Mouse (Mus musculus): ENCODE measurements around the gene Gm853.

Gm853 gene

GRCm38 (mm10) chr4:130213857-130214256 lies 8.3 kb downstream of the Gm853 start:
- no peak for DNase-seq (ENCODE audit: low read depth, low spot score)

GRCm38 (mm10) chr4:130213197-130213596 lies 9.0 kb downstream of the Gm853 start:
- DNase-seq (ENCODE audit: low read depth, low spot score): no peak

- DNase-seq (ENCODE audit: low read depth, low spot score): no peak
These were observed 9.8 kb downstream of the Gm853 start for GRCm38 (mm10) chr4:130212421-130212820.

GRCm38 (mm10) chr4:130211870-130212269 lies 10.3 kb downstream of the Gm853 start:
- DNase-seq (ENCODE audit: low read depth, low spot score): no peak

- peak; percentile 53 for DNase-seq (ENCODE audit: low read depth, low spot score)
These were observed 23.2 kb downstream of the Gm853 start for GRCm38 (mm10) chr4:130198694-130199670.

- no peak for DNase-seq (ENCODE audit: low read depth, low spot score)
These were observed 25.7 kb downstream of the Gm853 start for GRCm38 (mm10) chr4:130196542-130196941.

- DNase-seq (ENCODE audit: low read depth, low spot score): no peak
These were observed 26.3 kb downstream of the Gm853 start for GRCm38 (mm10) chr4:130195924-130196323.

GRCm38 (mm10) chr4:130192266-130192665 lies 29.9 kb downstream of the Gm853 start:
- DNase-seq (ENCODE audit: low read depth, low spot score): no peak

GRCm38 (mm10) chr4:130189606-130190005 lies 32.6 kb downstream of the Gm853 start:
- DNase-seq (ENCODE audit: low read depth, low spot score): no peak

- DNase-seq (ENCODE audit: low read depth, low spot score): peak; percentile 70
These were observed 33.3 kb downstream of the Gm853 start for GRCm38 (mm10) chr4:130188806-130189297.

GRCm38 (mm10) chr4:130186891-130187290 lies 35.3 kb downstream of the Gm853 start:
- no peak for DNase-seq (ENCODE audit: low read depth, low spot score)

- no peak for DNase-seq (ENCODE audit: low read depth, low spot score)
These were observed 35.8 kb downstream of the Gm853 start for GRCm38 (mm10) chr4:130186450-130186849.

GRCm38 (mm10) chr4:130183879-130184278 lies 38.3 kb downstream of the Gm853 start:
- DNase-seq (ENCODE audit: low read depth, low spot score): no peak

- peak; percentile 68 for DNase-seq (ENCODE audit: low read depth, low spot score)
These were observed 39.2 kb downstream of the Gm853 start for GRCm38 (mm10) chr4:130183023-130183422.

- no peak for DNase-seq (ENCODE audit: low read depth, low spot score)
These were observed 40.3 kb downstream of the Gm853 start for GRCm38 (mm10) chr4:130181886-130182285.

GRCm38 (mm10) chr4:130180909-130181602 lies 41.1 kb downstream of the Gm853 start:
- DNase-seq (ENCODE audit: low read depth, low spot score): no peak

- DNase-seq (ENCODE audit: low read depth, low spot score): no peak
These were observed 42.3 kb downstream of the Gm853 start for GRCm38 (mm10) chr4:130179876-130180275.

- no peak for DNase-seq (ENCODE audit: low read depth, low spot score)
These were observed 44.7 kb downstream of the Gm853 start for GRCm38 (mm10) chr4:130177536-130177935.

- DNase-seq (ENCODE audit: low read depth, low spot score): no peak
These were observed 45.1 kb downstream of the Gm853 start for GRCm38 (mm10) chr4:130177087-130177486.

- DNase-seq (ENCODE audit: low read depth, low spot score): no peak
These were observed 46.0 kb downstream of the Gm853 start for GRCm38 (mm10) chr4:130176156-130176720.

- no peak for DNase-seq (ENCODE audit: low read depth, low spot score)
These were observed 47.0 kb downstream of the Gm853 start, which contains the start of gene Tinagl1 for GRCm38 (mm10) chr4:130175072-130175711. TSS of gene Tinagl1 (minus strand) at chr4:130175122.

Data from retina, adult 2 months (tissue).